Mouse (Mus musculus) megakaryocyte, adult 5-6 weeks (primary cell): ENCODE results near the gene Dpp6. TPM values are rescaled to one million over a fixed set of nuclear protein-coding genes. Genes with fewer than 3 reads are reported as not detected.

ENCODE experiments used
- ATAC-seq: 2 replicates; pipeline ENCODE4 v1.8.0; 2016; ENCODE audit warnings: mild to moderate bottlenecking, inconsistent platforms; ENCODE audit not compliant: poor library complexity, severe bottlenecking
- total RNA-seq, 2 experiments: library from RNA; stranded (forward) in 1 of 2; stranded (reverse) in 1 of 2; fragments of 153-499, 151-499 nt in 1 of 2; fragments of 221-1000, 200-1000 nt in 1 of 2; gene quantifications; 2 replicates each; pipeline versions ENCODE4 v1.2.3 to v1.2.4; 2015 to 2017

The Dpp6 gene
- total RNA-seq, 2 experiments from 2014 or later, result 0.48 TPM; not detected in 1

- no peak for ATAC-seq
Measured at GRCm38 (mm10) chr5:27651879-27652814, 835.1 kb downstream of the Dpp6 start.

- no peak for ATAC-seq
Measured at GRCm38 (mm10) chr5:27656101-27656500, 839.1 kb downstream of the Dpp6 start.

GRCm38 (mm10) chr5:27657672-27658071 lies 840.7 kb downstream of the Dpp6 start:
- ATAC-seq, result no peak

- no peak for ATAC-seq
Measured at GRCm38 (mm10) chr5:27658165-27658564, 841.2 kb downstream of the Dpp6 start.

GRCm38 (mm10) chr5:27658569-27658968 lies 841.6 kb downstream of the Dpp6 start:
- ATAC-seq, result no peak

- ATAC-seq, result no peak
Measured at GRCm38 (mm10) chr5:27659019-27659418, 842.0 kb downstream of the Dpp6 start.

GRCm38 (mm10) chr5:27659781-27660180 lies 842.8 kb downstream of the Dpp6 start:
- no peak for ATAC-seq

- ATAC-seq, result no peak
Measured at GRCm38 (mm10) chr5:27664111-27664510, 847.1 kb downstream of the Dpp6 start.

GRCm38 (mm10) chr5:27671487-27671886 lies 854.5 kb downstream of the Dpp6 start:
- ATAC-seq, result no peak

- ATAC-seq, result no peak
Measured at GRCm38 (mm10) chr5:27677247-27677666, 860.3 kb downstream of the Dpp6 start.

GRCm38 (mm10) chr5:27679151-27679550 lies 862.1 kb downstream of the Dpp6 start:
- no peak for ATAC-seq

- ATAC-seq, result no peak
Measured at GRCm38 (mm10) chr5:27680476-27680875, 863.5 kb downstream of the Dpp6 start.

- no peak for ATAC-seq
Measured at GRCm38 (mm10) chr5:27685162-27685561, 868.2 kb downstream of the Dpp6 start.

GRCm38 (mm10) chr5:27685923-27686322 lies 868.9 kb downstream of the Dpp6 start:
- no peak for ATAC-seq

GRCm38 (mm10) chr5:27687311-27687710 lies 870.3 kb downstream of the Dpp6 start:
- ATAC-seq, result no peak

- ATAC-seq, result no peak
Measured at GRCm38 (mm10) chr5:27702482-27702881, 885.5 kb downstream of the Dpp6 start.

GRCm38 (mm10) chr5:27705020-27705419 lies 888.0 kb downstream of the Dpp6 start:
- ATAC-seq, result no peak

GRCm38 (mm10) chr5:27706551-27706950 lies 889.5 kb downstream of the Dpp6 start:
- no peak for ATAC-seq

- no peak for ATAC-seq
Measured at GRCm38 (mm10) chr5:27707283-27707682, 890.3 kb downstream of the Dpp6 start.

GRCm38 (mm10) chr5:27708209-27708608 lies 891.2 kb downstream of the Dpp6 start:
- no peak for ATAC-seq

- no peak for ATAC-seq
Measured at GRCm38 (mm10) chr5:27711461-27712192, 894.6 kb downstream of the Dpp6 start.

- no peak for ATAC-seq
Measured at GRCm38 (mm10) chr5:27714356-27714755, 897.4 kb downstream of the Dpp6 start.
